Mouse (Mus musculus): ENCODE data around the gene Prss50. TPM values are rescaled to one million over a fixed set of nuclear protein-coding genes. Genes with fewer than 3 reads are reported as not detected.

The Prss50 gene
- total and polyA plus RNA-seq, 3 experiments = not detected

DNA sequence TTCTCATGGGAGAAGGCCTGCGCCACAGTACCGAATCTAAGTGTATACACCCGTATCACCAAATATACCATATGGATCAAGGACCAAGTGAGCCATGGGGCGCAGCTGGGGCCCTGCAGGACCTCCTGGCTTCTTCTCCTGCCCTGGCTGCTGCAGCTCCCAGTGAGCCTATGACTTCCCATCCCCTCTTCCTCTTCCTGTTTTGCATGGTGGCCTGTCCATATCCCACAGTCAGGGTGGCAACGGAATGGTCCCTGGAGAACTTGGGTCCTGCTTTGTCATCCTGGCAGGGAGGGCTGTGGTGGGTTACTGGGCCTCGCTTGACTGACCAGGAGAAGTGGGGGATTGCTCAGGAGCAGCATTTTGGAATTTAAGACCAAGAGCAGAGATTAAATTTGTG, 16.9 kb upstream of the Prss50 start:
- H3K4me1 ChIP-seq (ENCODE audit: control insufficient read depth in 1 of 2, insufficient read depth in 2 of 2) = peaks cover 0 to 2% of the 10 kb centered on the region in 2 experiments; a peak in 1 of 4 replicates
- H3K36me3 ChIP-seq (replicated peaks in 1 of 2; ENCODE audit: control insufficient read depth in 1 of 2, insufficient read depth in 1 of 2, low read length in 1 of 2) = no peaks in the 10 kb centered on the region
- no peak overlapping the region for H3K4me3 ChIP-seq (replicated peaks in 1 of 3; ENCODE audit: low read depth in 2 of 3, low read length in 2 of 3, poor library complexity in 1 of 3)
- no peak overlapping the region for H3K4me2 ChIP-seq (ENCODE audit: insufficient read depth, low read depth, poor library complexity, severe bottlenecking)
- peaks cover 1% of the 10 kb centered on the region for H3K27me3 ChIP-seq (replicated peaks)
- no peak overlapping the region for H3K9ac ChIP-seq (ENCODE audit: insufficient read depth, low read depth)
- H3K9me3 ChIP-seq (replicated peaks; ENCODE audit: low read length) = no peaks in the 10 kb centered on the region
- no peaks in the 10 kb centered on the region for H3K79me2 ChIP-seq (replicated peaks; ENCODE audit: control insufficient read depth, extremely low read depth, insufficient read depth, poor library complexity, severe bottlenecking)
- no peak for DNase-seq (ENCODE audit: extremely low read depth)
- dilution Hi-C loops (cut with MboI; ENCODE audit: extremely low pct_ligation_motif_present, extremely low pct_unique_long_range_greater_than_20kb, low sequenced_read_pairs) (no loop called here), in situ Hi-C loops (cut with MboI; ENCODE audit: low pct_ligation_motif_present, low pct_unique_long_range_greater_than_20kb, low sequenced_read_pairs) (no loop called here)
- no peak overlapping the region for H3K27ac ChIP-seq (ENCODE audit: insufficient read depth, low read depth)
- TF ChIP-seq ZC3H11A (IDR thresholded peaks at IDR 0.05; ENCODE audit: low read depth, low read length) = no peak
- TF ChIP-seq BHLHE40 (IDR thresholded peaks at IDR 0.05; ENCODE audit: low read depth, low read length) = no peak
- TF ChIP-seq TBP (conservative IDR thresholded peaks at IDR 0.05; ENCODE audit: low read depth, low read length) = no peak
- no peak for TF ChIP-seq RCOR1 (conservative IDR thresholded peaks at IDR 0.05; ENCODE audit: low read depth, low read length)
- no peak for TF ChIP-seq MEF2A (IDR thresholded peaks at IDR 0.05; ENCODE audit: borderline replicate concordance, low read depth, low read length)
- no peak for TF ChIP-seq JUN (IDR thresholded peaks at IDR 0.05; ENCODE audit: insufficient read depth, low read depth, low read length)
- no peak for TF ChIP-seq ZKSCAN1 (IDR thresholded peaks at IDR 0.05; ENCODE audit: borderline replicate concordance, low read depth, low read length)
- TF ChIP-seq SIN3A (IDR thresholded peaks at IDR 0.05; ENCODE audit: low read length) = no peak
- no peak for TF ChIP-seq TCF12 (IDR thresholded peaks at IDR 0.05; ENCODE audit: low read depth, low read length)
- no peak for TF ChIP-seq SMC3 (IDR thresholded peaks at IDR 0.05; ENCODE audit: low read depth, low read length)

DNA sequence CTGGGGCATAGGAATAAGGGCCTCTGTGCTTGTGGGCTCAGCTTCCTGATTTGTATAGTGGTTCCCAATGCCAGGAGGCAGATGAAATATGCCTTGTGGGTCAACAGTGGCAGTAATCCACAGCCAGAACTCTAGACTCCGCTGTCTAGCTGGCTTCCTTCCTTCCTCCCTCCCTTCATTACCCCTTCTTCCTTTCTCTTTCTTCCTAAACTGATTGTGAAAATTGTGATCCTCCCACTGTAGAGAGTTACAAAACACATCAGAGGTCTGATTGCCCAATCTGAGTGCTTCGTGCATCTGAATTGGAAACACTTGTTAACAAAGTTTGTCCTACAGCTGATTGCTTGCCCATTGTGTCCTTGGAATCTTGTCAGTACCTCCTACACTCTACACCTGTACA, 16.3 kb upstream of the Prss50 start:
- dilution Hi-C loops (cut with MboI; ENCODE audit: extremely low pct_ligation_motif_present, extremely low pct_unique_long_range_greater_than_20kb, low sequenced_read_pairs) (no loop called here), in situ Hi-C loops (cut with MboI; ENCODE audit: low pct_ligation_motif_present, low pct_unique_long_range_greater_than_20kb, low sequenced_read_pairs) (no loop called here)
- Histone ChIP-seq H3K9me3 (replicated peaks; ENCODE audit: low read length) (no peaks in the 10 kb centered on the region), H3K4me2 (ENCODE audit: insufficient read depth, low read depth, poor library complexity, severe bottlenecking) (no peak overlapping the region), H3K27me3 (replicated peaks) (peaks cover 1% of the 10 kb centered on the region), H3K4me1 (ENCODE audit: control insufficient read depth in 1 of 2, insufficient read depth in 2 of 2) (peaks cover 0 to 2% of the 10 kb centered on the region in 2 experiments; a peak in 1 of 4 replicates), H3K4me3 (replicated peaks in 1 of 3; ENCODE audit: low read depth in 2 of 3, low read length in 2 of 3, poor library complexity in 1 of 3) (no peak overlapping the region), H3K79me2 (replicated peaks; ENCODE audit: control insufficient read depth, extremely low read depth, insufficient read depth, poor library complexity, severe bottlenecking) (no peaks in the 10 kb centered on the region), H3K36me3 (replicated peaks in 1 of 2; ENCODE audit: control insufficient read depth in 1 of 2, insufficient read depth in 1 of 2, low read length in 1 of 2) (no peaks in the 10 kb centered on the region), H3K27ac (ENCODE audit: insufficient read depth, low read depth) (no peak overlapping the region), H3K9ac (ENCODE audit: insufficient read depth, low read depth) (no peak overlapping the region)
- TF ChIP-seq ETS1 (conservative IDR thresholded peaks at IDR 0.05; ENCODE audit: low read depth, low read length) (no peak), ZC3H11A (IDR thresholded peaks at IDR 0.05; ENCODE audit: low read depth, low read length) (no peak)
- DNase-seq (ENCODE audit: extremely low read depth) = no peak

DNA sequence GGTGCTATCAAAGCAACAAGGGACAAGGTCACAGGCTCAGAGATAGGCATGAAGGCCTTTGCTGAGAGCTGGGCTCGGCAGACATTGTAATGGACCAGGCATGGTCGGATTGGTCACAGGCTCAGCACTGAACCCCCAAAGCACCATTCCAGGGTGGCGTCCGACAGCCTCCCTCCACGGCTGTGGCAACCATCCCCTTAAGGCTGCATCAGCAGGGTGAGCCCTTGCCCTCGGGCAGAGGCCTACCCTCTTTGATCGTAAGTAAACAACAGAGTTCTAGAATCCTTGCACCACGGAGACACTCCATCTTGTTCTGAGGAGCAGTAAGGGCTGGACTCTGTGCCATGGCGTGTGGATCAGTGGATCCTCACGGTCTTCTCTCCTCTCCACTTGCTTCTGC, 13.6 kb upstream of the Prss50 start, which contains the start of gene Prss46:
Prss46 (plus strand) TSS at position 301 of the 400 bp plus-strand sequence.
- Histone ChIP-seq H3K9me3 (replicated peaks; ENCODE audit: low read length) (no peaks in the 10 kb centered on the region), H3K79me2 (replicated peaks; ENCODE audit: control insufficient read depth, extremely low read depth, insufficient read depth, poor library complexity, severe bottlenecking) (no peaks in the 10 kb centered on the region), H3K4me2 (ENCODE audit: insufficient read depth, low read depth, poor library complexity, severe bottlenecking) (no peak within 1 kb of the TSS), H3K27me3 (replicated peaks) (no peaks in the 10 kb centered on the region), H3K4me3 (replicated peaks in 1 of 3; ENCODE audit: low read depth in 2 of 3, low read length in 2 of 3, poor library complexity in 1 of 3) (no peak within 1 kb of the TSS), H3K36me3 (replicated peaks in 1 of 2; ENCODE audit: control insufficient read depth in 1 of 2, insufficient read depth in 1 of 2, low read length in 1 of 2) (no peaks in the 10 kb centered on the region), H3K4me1 (ENCODE audit: control insufficient read depth in 1 of 2, insufficient read depth in 2 of 2) (peaks cover 0 to 2% of the 10 kb centered on the region in 2 experiments; a peak in 1 of 4 replicates), H3K27ac (ENCODE audit: insufficient read depth, low read depth) (no peak within 1 kb of the TSS), H3K9ac (ENCODE audit: insufficient read depth, low read depth) (no peak within 1 kb of the TSS)
- dilution Hi-C loops (cut with MboI; ENCODE audit: extremely low pct_ligation_motif_present, extremely low pct_unique_long_range_greater_than_20kb, low sequenced_read_pairs) (no loop called here), in situ Hi-C loops (cut with MboI; ENCODE audit: low pct_ligation_motif_present, low pct_unique_long_range_greater_than_20kb, low sequenced_read_pairs) (no loop called here)
- no peak for DNase-seq (ENCODE audit: extremely low read depth)
- no peak for TF ChIP-seq TCF12 (IDR thresholded peaks at IDR 0.05; ENCODE audit: low read depth, low read length)
- no peak for TF ChIP-seq MXI1 (IDR thresholded peaks at IDR 0.05; ENCODE audit: low read depth, low read length)
- TF ChIP-seq USF1 (IDR thresholded peaks at IDR 0.05; ENCODE audit: low read depth, low read length) = no peak
- no peak for TF ChIP-seq POLR2AphosphoS2 (IDR thresholded peaks at IDR 0.05; ENCODE audit: low read depth, low read length)
